Mouse (Mus musculus): ENCODE data around the gene Osbpl7.

The Osbpl7 gene

DNA sequence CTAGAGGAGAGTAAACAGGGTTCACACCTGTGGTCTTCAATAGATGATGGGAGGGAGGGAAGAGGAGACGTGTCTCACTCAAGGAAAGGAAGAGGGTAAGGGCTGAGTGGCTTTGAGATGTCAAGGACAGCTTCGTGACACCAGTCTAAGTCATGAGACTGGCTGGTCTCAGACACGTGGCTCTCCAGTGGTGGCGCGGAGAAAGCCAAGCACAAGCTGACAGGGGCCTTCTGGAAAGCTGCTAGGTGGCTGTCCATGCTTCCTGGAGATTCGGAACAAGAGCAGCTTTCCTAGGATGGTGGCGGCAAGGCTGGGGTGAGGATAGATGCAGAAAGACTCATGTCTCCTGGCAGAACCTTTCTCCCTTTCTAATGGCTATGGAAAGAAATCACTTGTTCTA, 11.5 kb upstream of the Osbpl7 start:
- DNase-seq (ENCODE audit: low read depth, low spot score): peak; percentile 46

DNA sequence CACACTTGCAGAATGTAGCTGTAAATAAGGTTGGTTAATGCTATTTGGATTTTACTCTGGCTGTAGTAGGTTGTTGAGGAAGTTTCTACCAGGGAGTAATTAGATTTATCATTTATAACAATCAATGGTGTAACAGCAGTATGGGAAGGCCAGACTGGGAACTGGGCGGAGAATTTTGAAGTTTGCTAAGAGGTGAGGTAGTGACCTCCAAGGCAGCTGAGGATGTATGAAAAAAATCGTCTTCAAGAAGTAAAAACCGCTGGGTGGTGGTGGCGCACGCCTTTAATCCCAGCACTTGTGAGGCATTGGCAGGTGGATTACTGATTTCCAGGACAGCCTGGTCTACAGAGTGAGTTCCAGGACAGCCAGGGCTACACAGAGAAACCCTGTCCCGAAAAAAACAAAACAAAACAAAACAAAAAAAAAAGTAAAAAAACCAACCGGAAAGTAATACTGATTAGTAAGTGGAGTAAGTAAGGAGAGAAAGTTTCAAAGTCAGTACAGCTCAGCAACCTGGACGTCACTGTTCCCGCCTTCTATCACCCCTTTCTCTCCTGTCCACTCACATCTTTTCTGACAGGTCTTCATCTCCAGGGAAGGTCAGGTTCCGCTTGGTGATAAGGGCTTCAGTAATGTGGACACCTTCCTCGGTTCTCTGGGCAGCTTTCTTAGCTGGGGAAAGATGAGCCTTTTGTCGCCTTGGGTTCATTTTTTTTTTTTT, 10.0 kb upstream of the Osbpl7 start:
- no peak for DNase-seq (ENCODE audit: low read depth, low spot score)

DNA sequence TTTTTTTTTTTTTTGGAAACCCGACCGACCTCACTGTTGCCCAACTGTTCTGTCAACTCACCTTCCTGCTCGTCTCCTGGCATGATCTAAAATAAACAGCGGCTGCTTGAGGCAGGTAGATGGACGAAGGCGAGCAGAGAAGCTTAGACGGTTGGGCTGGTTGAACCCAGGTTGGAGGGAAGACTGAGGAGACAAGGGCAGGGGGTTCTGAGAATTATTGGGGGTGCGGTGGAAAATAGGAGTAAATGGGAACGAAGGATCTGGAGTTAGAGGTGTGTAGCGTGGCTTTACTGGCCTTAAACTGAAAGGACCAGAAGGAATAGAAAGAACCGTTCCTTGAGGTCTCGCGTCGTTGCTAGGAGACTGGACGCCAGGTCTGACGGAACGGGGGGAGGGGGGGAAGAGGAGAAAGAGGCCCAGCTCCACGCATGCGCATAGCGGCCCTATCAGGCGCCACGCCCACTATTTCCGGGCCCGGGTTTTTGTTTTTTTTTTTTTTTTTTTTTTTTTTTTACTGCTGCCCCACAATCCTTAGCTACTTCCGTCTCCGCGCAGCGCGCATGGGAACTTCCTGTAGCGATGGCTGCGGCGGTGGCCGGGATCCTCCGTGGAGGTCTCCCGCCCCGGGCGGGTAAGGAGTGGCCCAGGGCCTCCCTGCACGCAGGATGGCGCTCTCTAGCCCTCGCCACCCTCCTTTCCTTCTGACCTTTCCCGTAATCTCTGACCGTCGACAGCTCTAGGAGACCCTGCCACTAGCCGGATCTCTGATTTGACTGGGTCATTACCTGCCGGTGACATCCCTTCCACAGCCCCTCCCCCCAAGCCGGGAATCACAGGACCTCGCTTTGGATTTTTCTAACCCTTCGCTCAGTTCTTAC, 9.2 kb upstream of the Osbpl7 start, which contains the start of the genes Lrrc46 and Mrpl10:
Gene Lrrc46 (minus strand): TSS at position 386 of the 878 bp plus-strand sequence.
Gene Mrpl10 (plus strand): TSS at position 539 of the 878 bp plus-strand sequence.
- DNase-seq (ENCODE audit: low read depth, low spot score): peak; percentile 96

DNA sequence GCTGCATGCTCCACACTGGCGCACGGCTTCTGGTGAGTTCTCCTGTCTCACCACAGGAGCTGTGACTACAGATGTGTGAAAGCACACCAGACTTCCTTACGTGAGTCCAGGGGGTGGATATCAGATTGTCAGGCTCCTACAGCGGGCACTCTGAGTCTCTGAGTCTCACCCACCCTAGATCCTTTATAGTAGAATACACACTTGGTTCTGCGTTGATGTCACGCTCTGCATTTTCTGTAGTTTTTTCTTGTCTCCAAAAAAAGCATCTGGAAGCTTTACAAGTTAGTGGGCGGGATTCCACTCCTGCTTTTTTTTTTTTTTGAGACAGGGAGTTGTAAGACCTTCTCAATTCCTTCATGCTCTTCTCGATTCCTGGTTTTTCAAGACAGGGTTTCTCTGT, 5.5 kb upstream of the Osbpl7 start:
- DNase-seq (ENCODE audit: low read depth, low spot score): no peak

DNA sequence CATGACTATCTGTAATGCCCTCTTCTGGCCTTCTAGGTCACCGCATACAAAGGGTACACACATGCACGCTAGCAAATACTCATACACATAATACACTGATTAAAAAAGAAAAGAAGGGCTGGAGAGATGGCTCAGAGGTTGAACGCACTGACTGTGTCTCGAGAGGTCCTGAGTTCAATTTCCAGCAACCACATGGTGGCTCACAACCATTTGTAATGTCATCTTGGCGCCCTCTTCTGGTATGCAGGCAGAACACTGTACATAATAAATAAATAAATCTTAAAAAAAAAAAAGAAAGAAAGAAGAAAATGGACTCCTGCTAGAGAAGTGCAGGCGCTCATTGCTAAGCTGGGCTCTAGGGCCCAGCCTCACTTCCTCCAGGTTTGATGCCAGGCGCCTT, 4.6 kb upstream of the Osbpl7 start:
- peak; percentile 74 for DNase-seq (ENCODE audit: low read depth, low spot score)

DNA sequence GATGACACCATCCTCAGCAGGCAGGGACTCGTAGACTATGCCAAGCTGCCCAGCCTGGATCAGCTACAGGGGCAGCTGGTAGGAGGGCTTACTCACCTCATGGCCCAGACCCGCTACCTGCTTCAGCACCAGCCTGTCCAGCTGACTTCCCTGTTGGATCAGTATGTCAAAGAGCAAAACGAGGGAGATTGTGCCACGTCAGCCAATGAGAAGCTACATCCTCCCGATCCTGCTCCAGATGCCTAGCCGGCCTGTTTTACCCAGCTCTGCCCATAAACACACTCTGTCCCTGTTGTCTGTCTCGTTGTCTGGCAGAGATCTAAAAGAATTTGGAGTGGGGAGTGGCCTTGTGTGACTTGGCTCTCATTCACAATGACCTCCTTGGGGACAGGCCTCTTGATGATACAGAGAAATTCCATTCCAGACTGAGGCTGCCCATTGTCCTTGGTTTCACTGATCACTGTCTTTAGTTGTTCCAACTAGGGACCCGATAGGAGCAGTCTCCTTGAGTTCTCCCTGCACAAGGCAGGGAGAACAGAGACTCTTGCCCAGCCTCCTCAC, 2.3 kb upstream of the Osbpl7 start:
- DNase-seq (ENCODE audit: low read depth, low spot score): peak; percentile 57

DNA sequence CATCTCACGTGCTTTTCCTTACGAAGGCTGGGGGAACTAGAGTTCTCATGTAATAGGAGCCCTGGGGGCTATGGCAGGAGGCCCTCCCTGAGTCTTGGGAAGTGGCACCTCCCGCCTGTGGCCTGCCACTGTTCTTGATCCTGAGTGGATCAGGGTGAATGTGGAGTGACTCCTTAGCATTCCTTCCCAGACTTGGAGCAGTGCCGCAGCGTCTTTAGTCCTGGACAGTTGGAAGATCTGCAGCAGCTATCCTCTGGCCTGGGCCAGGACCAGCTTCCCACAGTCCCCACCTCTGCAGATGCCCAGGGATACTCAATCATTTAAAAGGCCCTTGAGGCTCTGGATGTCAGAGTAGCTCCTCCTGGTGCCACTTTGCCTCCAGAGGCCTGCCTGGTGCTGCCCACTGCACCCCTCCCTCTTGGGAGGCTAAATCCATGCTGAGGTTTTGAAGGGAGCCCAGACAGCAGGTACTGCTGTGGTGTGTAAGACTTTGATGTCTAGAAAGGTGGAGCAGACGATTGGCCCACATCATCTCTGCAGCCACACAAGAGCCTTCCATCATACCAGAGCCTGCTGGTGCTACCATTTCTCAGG, 839 bp upstream of the Osbpl7 start:
- no peak for DNase-seq (ENCODE audit: low read depth, low spot score)

- no peak for DNase-seq (ENCODE audit: low read depth, low spot score)
These were observed 637 bp downstream of the Osbpl7 start for GRCm38 (mm10) chr11:97050944-97051586.

DNA sequence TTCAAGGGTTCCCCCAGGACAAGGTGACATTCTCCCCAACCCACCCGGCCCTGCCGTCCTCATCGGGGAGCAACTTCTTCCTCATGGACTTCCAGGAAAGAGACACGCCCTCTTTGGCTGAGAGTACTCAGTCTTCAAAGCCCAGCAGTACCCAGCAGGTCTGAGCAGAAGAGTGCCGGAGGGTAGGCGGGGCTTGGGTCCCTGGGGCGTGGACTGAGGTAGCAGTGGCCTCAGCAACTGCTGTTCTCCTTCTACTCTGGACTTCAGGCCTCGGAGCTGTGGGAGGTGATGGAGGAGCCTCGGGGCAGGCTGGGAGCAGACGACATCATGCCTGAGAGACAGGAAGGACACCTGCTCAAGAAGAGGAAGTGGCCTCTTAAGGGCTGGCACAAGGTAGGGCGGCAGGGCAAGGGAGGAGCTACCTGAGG, 1.8 kb downstream of the Osbpl7 start:
- peak; percentile 89 for DNase-seq (ENCODE audit: low read depth, low spot score)

DNA sequence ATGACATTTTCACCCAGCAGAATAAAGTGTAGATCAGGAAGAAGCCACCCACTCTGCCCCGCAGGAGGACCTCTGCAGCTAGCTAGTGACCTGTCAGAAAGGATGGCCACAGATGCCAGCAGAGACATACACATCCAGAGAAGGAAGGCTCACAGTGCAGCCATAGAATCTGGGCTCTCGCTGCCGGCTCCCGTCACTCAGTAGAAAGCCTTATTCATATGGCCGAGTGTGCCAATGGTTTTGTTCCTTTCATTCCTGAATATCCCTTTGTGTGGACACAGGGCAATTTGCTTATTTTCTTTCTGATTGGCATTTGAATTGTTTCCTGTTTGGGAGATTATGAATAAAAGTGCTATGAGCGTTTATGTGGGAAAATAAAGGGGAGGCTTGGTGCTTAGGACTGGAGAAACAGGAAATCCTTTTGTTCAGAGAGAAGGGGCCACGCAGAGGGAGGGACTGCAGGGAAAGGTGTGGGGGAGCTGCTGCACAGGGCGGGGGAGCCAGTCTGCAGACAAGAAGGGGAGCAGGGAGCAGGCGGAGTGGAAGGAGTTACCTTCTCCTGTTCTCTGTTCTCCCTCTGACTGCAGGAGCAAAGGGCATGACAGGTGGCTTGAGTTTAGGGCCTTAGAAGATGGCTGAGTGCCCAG, 13.0 kb downstream of the Osbpl7 start:
- DNase-seq (ENCODE audit: low read depth, low spot score): no peak

GRCm38 (mm10) chr11:97063921-97064295, 13.5 kb downstream of the Osbpl7 start:
- DNase-seq (ENCODE audit: low read depth, low spot score): peak; percentile 63

GRCm38 (mm10) chr11:97065538-97066295, 15.3 kb downstream of the Osbpl7 start:
- peak; percentile 61 for DNase-seq (ENCODE audit: low read depth, low spot score)

DNA sequence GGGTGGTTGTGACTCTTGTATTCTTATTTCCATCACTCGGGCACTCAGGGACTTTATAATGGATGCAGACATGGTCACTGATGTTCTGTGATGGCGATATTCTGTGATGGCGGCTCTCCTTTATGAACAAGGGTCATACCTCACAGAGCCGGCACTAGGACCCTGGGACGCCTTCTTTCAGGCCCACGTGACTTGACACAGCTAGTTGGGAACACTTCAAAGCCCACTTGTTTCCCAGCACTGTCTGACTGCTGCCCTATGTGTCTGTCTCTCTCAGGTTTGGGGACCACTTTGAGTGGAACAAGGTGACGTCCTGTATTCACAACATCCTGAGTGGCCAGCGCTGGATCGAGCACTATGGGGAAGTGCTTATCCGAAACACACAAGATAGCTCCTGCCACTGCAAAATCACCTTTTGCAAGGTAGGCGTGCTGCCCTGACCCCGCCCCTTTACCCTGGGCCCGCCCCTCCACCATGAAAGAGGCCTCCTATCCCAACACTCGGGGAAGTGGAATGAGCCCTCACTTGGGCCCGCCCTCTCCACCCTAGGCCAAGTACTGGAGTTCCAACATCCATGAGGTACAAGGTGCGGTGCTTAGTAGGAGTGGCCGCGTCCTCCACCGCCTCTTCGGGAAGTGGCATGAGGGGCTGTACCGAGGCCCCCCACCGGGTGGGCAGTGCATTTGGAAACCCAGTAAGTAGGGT, 16.4 kb downstream of the Osbpl7 start:
- peak; percentile 96 for DNase-seq (ENCODE audit: low read depth, low spot score)

DNA sequence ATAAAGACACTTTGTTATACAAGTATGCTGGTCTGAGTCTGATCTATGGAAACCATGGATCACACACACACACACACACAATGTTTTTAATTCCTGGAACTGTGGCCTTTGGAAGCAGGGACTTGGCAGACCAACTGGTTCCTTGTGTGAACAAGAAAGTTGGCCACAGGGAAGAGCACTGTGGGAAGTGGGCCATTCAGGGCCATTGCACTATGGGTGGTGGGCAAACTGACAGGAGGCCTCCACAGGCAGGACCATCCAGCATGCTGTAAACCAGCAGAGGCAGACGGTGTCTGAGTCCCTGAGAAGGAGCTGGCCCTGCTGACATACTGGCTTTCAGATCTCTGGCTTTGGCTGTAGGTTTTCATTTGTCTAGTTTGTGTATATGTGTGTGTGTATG, 18.9 kb downstream of the Osbpl7 start:
- DNase-seq (ENCODE audit: low read depth, low spot score): no peak

GRCm38 (mm10) chr11:97069770-97070169, 19.3 kb downstream of the Osbpl7 start:
- DNase-seq (ENCODE audit: low read depth, low spot score): no peak

GRCm38 (mm10) chr11:97071129-97071528, 20.7 kb downstream of the Osbpl7 start:
- no peak for DNase-seq (ENCODE audit: low read depth, low spot score)

DNA sequence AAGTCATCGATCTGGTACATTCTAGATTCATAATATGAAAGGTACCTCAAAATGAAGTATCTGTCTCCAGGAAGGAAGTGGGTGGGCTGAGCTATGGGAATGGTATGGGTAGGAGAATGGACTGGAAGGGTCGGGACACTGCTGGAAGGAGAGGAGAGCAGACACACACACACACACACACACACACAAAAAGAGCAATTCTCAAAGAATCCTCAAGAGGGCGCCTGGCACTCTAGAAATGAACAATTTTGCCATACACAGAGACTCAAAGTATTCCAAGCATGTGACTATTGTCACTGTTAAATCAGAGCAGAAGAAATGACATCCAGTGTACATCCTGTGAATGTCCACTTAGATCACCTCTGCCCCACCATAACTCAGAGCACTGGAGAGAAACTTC, 22.1 kb downstream of the Osbpl7 start:
- DNase-seq (ENCODE audit: low read depth, low spot score): peak; percentile 78

GRCm38 (mm10) chr11:97074235-97074634, 23.8 kb downstream of the Osbpl7 start:
- DNase-seq (ENCODE audit: low read depth, low spot score): no peak

- peak; percentile 69 for DNase-seq (ENCODE audit: low read depth, low spot score)
These were observed 28.3 kb downstream of the Osbpl7 start for GRCm38 (mm10) chr11:97078751-97079150.

GRCm38 (mm10) chr11:97080291-97080690, 29.9 kb downstream of the Osbpl7 start:
- DNase-seq (ENCODE audit: low read depth, low spot score): no peak
